Mouse (Mus musculus) hindbrain, embryonic 13.5 days (tissue): ENCODE measurements at regions not wholly inside any gene's neighbourhood (a gene's known extent, or its start where the extent isn't known, plus 50 kb on each side); places are given as distances from the start of the nearest gene placed in this dataset.

Experiments
- ATAC-seq: fragments of 200-750 bp; cut with Nextera tagmentation; 2 replicates; pipeline ENCODE4 v1.8.0; 2017; ENCODE audit warnings: moderate TSS enrichment; ENCODE audit not compliant: low FRiP score
- H3K27ac ChIP-seq: fragments of 300-500 bp; sonication (generic); 2 replicates; pipeline ENCODE4 v1.5.1; 2015; ENCODE audit warnings: inconsistent platforms, mild to moderate bottlenecking, moderate library complexity
- H3K27me3 ChIP-seq: fragments of 300-500 bp; sonication (generic); 2 replicates; pipeline ENCODE4 v1.6.1; 2015; ENCODE audit warnings: mild to moderate bottlenecking, inconsistent platforms
- H3K36me3 ChIP-seq: fragments of 300-500 bp; sonication (generic); 2 replicates; pipeline ENCODE4 v1.6.1; 2015; ENCODE audit warnings: mild to moderate bottlenecking, inconsistent platforms
- H3K4me1 ChIP-seq: fragments of 300-500 bp; sonication (generic); replicated peaks from 2 replicates; pipeline ENCODE4 v1.6.1; 2015; ENCODE audit warnings: inconsistent platforms
- H3K4me2 ChIP-seq: fragments of 300-500 bp; sonication (generic); 2 replicates; pipeline ENCODE4 v1.6.1; 2015; ENCODE audit warnings: inconsistent platforms, mild to moderate bottlenecking, moderate library complexity
- H3K4me3 ChIP-seq: fragments of 300-500 bp; sonication (generic); 2 replicates; pipeline ENCODE4 v1.5.1; 2015; ENCODE audit warnings: mild to moderate bottlenecking, inconsistent platforms
- H3K9ac ChIP-seq: fragments of 300-500 bp; sonication (generic); 2 replicates; pipeline ENCODE4 v1.6.1; 2015; ENCODE audit warnings: mild to moderate bottlenecking, inconsistent platforms
- H3K9me3 ChIP-seq: fragments of 300-500 bp; sonication (generic); 2 replicates; pipeline ENCODE4 v1.6.1; 2016; ENCODE audit warnings: inconsistent platforms
- whole genome bisulfite sequencing: fragments of 180-500 bp; shearing (Covaris S2); methylation state at CpG from one replicate; pipeline ENCODE4 v1.1.7; 2015; 5-methylcytosine and 5-hydroxymethylcytosine counted together

- peaks cover 7% of the 10 kb centered on the region for H3K4me1 ChIP-seq
- ATAC-seq, result 0 out of 2 replicates have a peak, but pooled peaks have one; percentile 43
- peaks cover 3% of the 10 kb centered on the region; the same call in 1 of the 2 replicates for H3K36me3 ChIP-seq
- peak overlapping the region; percentile 59 for H3K9ac ChIP-seq
- 11% methylated on average over 21 of the region's 21 CpGs for WGBS
- peak overlapping the region; percentile 52 for H3K4me2 ChIP-seq
- H3K27me3 ChIP-seq, result no peaks in the 10 kb centered on the region
- H3K4me3 ChIP-seq, result peak overlapping the region; percentile 20
- no peak overlapping the region for H3K27ac ChIP-seq
- H3K9me3 ChIP-seq, result 0 out of 2 replicates have a peak, but pooled peaks cover 8% of the 10 kb centered on the region
Observed at GRCm38 (mm10) chr5:103355372-103356300, 69.4 kb upstream of the Ptpn13 start.

- ATAC-seq, result no peak
- H3K9me3 ChIP-seq, result peaks cover 7% of the 10 kb centered on the region; the same call in 1 of the 2 replicates
- H3K27ac ChIP-seq, result no peak overlapping the region
- no peaks in the 10 kb centered on the region for H3K36me3 ChIP-seq
- WGBS, result 30% methylated on average over 2 of the region's 2 CpGs
- H3K4me3 ChIP-seq, result no peak overlapping the region
- no peak overlapping the region for H3K4me2 ChIP-seq
- H3K4me1 ChIP-seq, result peaks cover 19% of the 10 kb centered on the region
- H3K9ac ChIP-seq, result no peak overlapping the region
- H3K27me3 ChIP-seq, result peaks cover 6% of the 10 kb centered on the region; the same call in 1 of the 2 replicates
Observed at GRCm38 (mm10) chr5:103343869-103344268, 81.1 kb upstream of the Ptpn13 start.

GRCm38 (mm10) chr5:103341456-103341855 lies 83.5 kb upstream of the Ptpn13 start:
- no peak overlapping the region for H3K4me3 ChIP-seq
- 0 out of 2 replicates have a peak, but pooled peaks cover 3% of the 10 kb centered on the region for H3K9me3 ChIP-seq
- peaks cover 8% of the 10 kb centered on the region; the same call in 1 of the 2 replicates for H3K27me3 ChIP-seq
- peaks cover 35% of the 10 kb centered on the region for H3K4me1 ChIP-seq
- WGBS, result 28% methylated on average over 3 of the region's 3 CpGs
- H3K36me3 ChIP-seq, result no peaks in the 10 kb centered on the region
- H3K4me2 ChIP-seq, result no peak overlapping the region
- ATAC-seq, result peak; percentile 71
- peak overlapping the region; percentile 76 for H3K27ac ChIP-seq
- H3K9ac ChIP-seq, result no peak overlapping the region

GRCm38 (mm10) chr5:103340626-103341025 lies 84.4 kb upstream of the Ptpn13 start:
- peak overlapping the region; percentile 53; the same call in 1 of the 2 replicates for H3K9ac ChIP-seq
- H3K27me3 ChIP-seq, result peaks cover 8% of the 10 kb centered on the region; the same call in 1 of the 2 replicates
- peaks cover 43% of the 10 kb centered on the region for H3K4me1 ChIP-seq
- peak overlapping the region; percentile 76 for H3K27ac ChIP-seq
- ATAC-seq, result no peak
- WGBS, result 15% methylated on average over 9 of the region's 9 CpGs
- no peaks in the 10 kb centered on the region for H3K36me3 ChIP-seq
- no peak overlapping the region for H3K4me3 ChIP-seq
- no peaks in the 10 kb centered on the region for H3K9me3 ChIP-seq
- H3K4me2 ChIP-seq, result peak overlapping the region; percentile 34

GRCm38 (mm10) chr5:103336689-103337490 lies 88.1 kb upstream of the Ptpn13 start:
- Histone ChIP-seq H3K27ac (peak overlapping the region; percentile 76), H3K4me2 (peak overlapping the region; percentile 39), H3K9ac (no peak overlapping the region), H3K4me1 (peaks cover 40% of the 10 kb centered on the region), H3K4me3 (no peak overlapping the region), H3K27me3 (peaks cover 15% of the 10 kb centered on the region), H3K36me3 (no peaks in the 10 kb centered on the region), H3K9me3 (no peaks in the 10 kb centered on the region)
- ATAC-seq, result peak; percentile 41; the same call in 1 of the 2 replicates
- WGBS, result 8% methylated on average over 11 of the region's 11 CpGs

GRCm38 (mm10) chr5:103335916-103336688 lies 88.9 kb upstream of the Ptpn13 start:
- H3K36me3 ChIP-seq, result no peaks in the 10 kb centered on the region
- 0 out of 2 replicates have a peak overlapping the region, but pooled peaks have one; percentile 6 for H3K9ac ChIP-seq
- H3K27me3 ChIP-seq, result peaks cover 15% of the 10 kb centered on the region
- peak overlapping the region; percentile 76 for H3K27ac ChIP-seq
- peaks cover 32% of the 10 kb centered on the region for H3K4me1 ChIP-seq
- peak; percentile 54; the same call in 1 of the 2 replicates for ATAC-seq
- no peak overlapping the region for H3K4me3 ChIP-seq
- 10% methylated on average over 12 of the region's 12 CpGs for WGBS
- H3K4me2 ChIP-seq, result peak overlapping the region; percentile 39
- no peaks in the 10 kb centered on the region for H3K9me3 ChIP-seq

- no peak overlapping the region for H3K9ac ChIP-seq
- H3K36me3 ChIP-seq, result no peaks in the 10 kb centered on the region
- no peak overlapping the region for H3K27ac ChIP-seq
- no peak overlapping the region for H3K4me3 ChIP-seq
- H3K4me1 ChIP-seq, result no peaks in the 10 kb centered on the region
- ATAC-seq, result no peak
- H3K9me3 ChIP-seq, result no peaks in the 10 kb centered on the region
- 0 out of 2 replicates have a peak, but pooled peaks cover 2% of the 10 kb centered on the region for H3K27me3 ChIP-seq
- H3K4me2 ChIP-seq, result no peak overlapping the region
- WGBS, result 81% methylated on average over 10 of the region's 10 CpGs
Observed at GRCm38 (mm10) chr5:103326412-103326811, 98.6 kb upstream of the Ptpn13 start.

GRCm38 (mm10) chr5:103320341-103320740 lies 104.7 kb upstream of the Ptpn13 start:
- Histone ChIP-seq H3K36me3 (no peaks in the 10 kb centered on the region), H3K9me3 (no peaks in the 10 kb centered on the region), H3K4me2 (no peak overlapping the region), H3K4me1 (no peaks in the 10 kb centered on the region; the same call in 1 of the 2 replicates), H3K27ac (no peak overlapping the region), H3K9ac (no peak overlapping the region), H3K4me3 (no peak overlapping the region), H3K27me3 (no peaks in the 10 kb centered on the region)
- ATAC-seq, result no peak
- WGBS, result 82% methylated on average over 5 of the region's 5 CpGs

- no peak; the same call in 1 of the 2 replicates for ATAC-seq
- no peaks in the 10 kb centered on the region for H3K9me3 ChIP-seq
Observed at GRCm38 (mm10) chr5:103309806-103310525, 98.8 kb upstream of the Mapk10 start.

GRCm38 (mm10) chr5:103305716-103306447 lies 94.7 kb upstream of the Mapk10 start:
- no peaks in the 10 kb centered on the region for H3K27me3 ChIP-seq
- no peaks in the 10 kb centered on the region for H3K36me3 ChIP-seq
- no peak overlapping the region for H3K4me2 ChIP-seq
- H3K27ac ChIP-seq, result no peak overlapping the region
- H3K9ac ChIP-seq, result no peak overlapping the region
- H3K4me1 ChIP-seq, result peaks cover 11% of the 10 kb centered on the region
- no peak overlapping the region for H3K4me3 ChIP-seq
- WGBS, result 64% methylated on average over 11 of the region's 11 CpGs
- peak; percentile 82 for ATAC-seq
- H3K9me3 ChIP-seq, result no peaks in the 10 kb centered on the region; the same call in 1 of the 2 replicates

More at GRCm38 (mm10) chr5:103309806-103310525, 98.8 kb upstream of the Mapk10 start:
- peak overlapping the region; percentile 49; the same call in 1 of the 2 replicates for H3K27ac ChIP-seq
- H3K4me3 ChIP-seq, result no peak overlapping the region
- H3K27me3 ChIP-seq, result no peaks in the 10 kb centered on the region
- no peaks in the 10 kb centered on the region for H3K36me3 ChIP-seq
- peaks cover 11% of the 10 kb centered on the region for H3K4me1 ChIP-seq
- H3K9ac ChIP-seq, result no peak overlapping the region
- WGBS, result 10% methylated on average over 9 of the region's 9 CpGs
- H3K4me2 ChIP-seq, result no peak overlapping the region
